Mouse (Mus musculus) stomach, postnatal 0 days (tissue): ENCODE data around the gene Krt18.

Experiments used
- CTCF ChIP-seq: IDR thresholded peaks from 2 replicates; pipeline ENCODE4 v1.5.1; 2016; ENCODE audit warnings: antibody characterized with exemption, low read depth, mild to moderate bottlenecking, moderate library complexity
- EP300 ChIP-seq: optimal IDR thresholded peaks from 2 replicates; pipeline ENCODE3; 2016; ENCODE audit warnings: antibody characterized with exemption

GRCm38 (mm10) chr15:102007097-102008069, 20.6 kb upstream of the Krt18 start:
- no peak for TF ChIP-seq CTCF
- TF ChIP-seq EP300 = no peak
